Mouse (Mus musculus) lung, embryonic 14.5 days (tissue): ENCODE measurements around the gene Mief1. TPM values are rescaled to one million over a fixed set of nuclear protein-coding genes. Genes with fewer than 3 reads are reported as not detected.

Experiments
- ATAC-seq: fragments of 200-750 bp; cut with Nextera tagmentation; 2 replicates; pipeline ENCODE4 v1.8.0; 2017; ENCODE audit warnings: mild to moderate bottlenecking, moderate TSS enrichment, moderate library complexity; ENCODE audit not compliant: insufficient read depth
- DNase-seq: peaks from one replicate; pipeline ENCODE4 v3.0.0-alpha.2; 2015
- H3K27ac ChIP-seq: fragments of 300-500 bp; sonication (generic); 2 replicates; pipeline ENCODE4 v1.5.1; 2014; ENCODE audit warnings: low read depth, mild to moderate bottlenecking, moderate library complexity
- H3K27me3 ChIP-seq: fragments of 300-500 bp; sonication (generic); 2 replicates; pipeline ENCODE4 v1.6.1; 2014; ENCODE audit warnings: low read length, control low read depth; ENCODE audit not compliant: insufficient read depth
- H3K36me3 ChIP-seq: fragments of 300-500 bp; sonication (generic); 2 replicates; pipeline ENCODE4 v1.6.1; 2014; ENCODE audit warnings: control low read depth; ENCODE audit not compliant: insufficient read depth
- H3K4me1 ChIP-seq: fragments of 300-500 bp; sonication (generic); 2 replicates; pipeline ENCODE4 v1.6.1; 2014; ENCODE audit warnings: antibody characterized with exemption, control low read depth; ENCODE audit not compliant: insufficient read depth
- H3K4me2 ChIP-seq: fragments of 300-500 bp; sonication (generic); 2 replicates; pipeline ENCODE4 v1.6.1; 2014; ENCODE audit warnings: mild to moderate bottlenecking
- H3K4me3 ChIP-seq: fragments of 300-500 bp; sonication (generic); 2 replicates; pipeline ENCODE4 v1.5.1; 2014; ENCODE audit warnings: low read depth, low read length
- H3K9ac ChIP-seq: fragments of 300-500 bp; sonication (generic); 2 replicates; pipeline ENCODE4 v1.6.1; 2014
- H3K9me3 ChIP-seq: fragments of 300-500 bp; sonication (generic); 2 replicates; pipeline ENCODE4 v1.6.1; 2016; ENCODE audit warnings: low read depth, low read length, control low read depth
- CTCF ChIP-seq: IDR thresholded peaks from 2 replicates; pipeline ENCODE4 v1.5.1; 2016; ENCODE audit warnings: antibody characterized with exemption, low read depth
- WGBS: fragments of 180-500 bp; shearing (Covaris S2); extraction: QIAGEN DNeasy Blood & Tissue Kit; methylation state at CpG from one replicate; pipeline ENCODE4 v1.1.7; 2014; 5-methylcytosine and 5-hydroxymethylcytosine counted together
- polyA plus RNA-seq: library from polyadenylated mRNA; unstranded; fragments of >200 nt; fragmentation: Nextera tagmentation; extraction: Ambion mirVana; gene quantifications from 2 replicates; pipeline ENCODE4 v1.2.1, GENCODE M21; 2014

The Mief1 gene
- polyA plus RNA-seq, 1 experiment from 2014 or later = 31.7 TPM

DNA sequence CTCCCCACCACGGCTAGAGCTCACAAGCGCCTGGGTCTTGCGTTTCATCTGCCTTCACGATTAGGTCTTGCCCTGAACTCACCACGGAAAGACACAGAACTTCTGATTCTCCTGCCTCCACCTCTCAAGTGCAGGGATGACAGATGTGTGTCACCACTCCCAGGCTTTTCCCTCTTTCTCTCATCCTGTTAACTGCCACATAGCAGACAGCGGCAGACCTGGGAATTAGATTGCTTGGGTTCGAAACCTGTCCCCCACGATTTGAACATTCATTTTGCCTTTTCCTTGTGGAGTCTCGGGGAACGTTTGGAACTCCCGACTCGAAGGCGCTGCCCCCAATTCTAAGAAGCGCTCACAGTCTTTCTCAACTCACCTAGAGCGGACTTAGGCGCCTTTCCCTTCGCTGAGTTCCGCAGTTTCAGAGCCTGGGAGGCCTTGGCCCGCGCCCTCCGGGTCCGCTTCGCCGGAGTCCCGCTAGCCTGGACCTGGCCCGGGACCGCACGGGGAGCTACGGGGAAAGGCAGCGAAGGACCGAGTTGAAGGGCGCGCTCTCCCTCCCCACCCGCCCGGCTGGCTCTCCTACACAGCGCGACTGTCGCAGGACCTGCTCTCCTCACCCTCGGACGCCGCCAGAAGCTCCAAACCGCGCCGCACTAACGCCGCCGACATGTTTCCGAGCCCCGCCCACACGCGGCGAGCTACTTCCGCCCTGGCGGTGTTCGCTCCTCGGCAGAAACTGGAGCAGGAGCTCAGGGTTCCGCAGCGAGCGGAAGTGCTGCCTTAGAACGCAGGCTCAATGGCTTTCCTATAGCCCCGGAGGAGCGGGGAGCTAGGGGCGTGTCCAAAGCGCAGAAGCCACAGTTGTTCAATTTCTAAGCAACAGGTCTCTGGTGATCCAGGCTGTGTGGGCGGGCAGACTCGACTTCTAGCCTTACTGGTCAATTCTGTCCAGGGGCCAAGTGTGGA lies 30.1 kb downstream of the Mief1 start, which contains the start of gene Rps19bp1:
TSS of gene Rps19bp1 (minus strand) at position 706 of the 966 bp plus-strand sequence.
- peak within 1 kb of the TSS; percentile 84 for H3K9ac ChIP-seq
- ATAC-seq (peak; percentile 92), DNase-seq (peak; percentile 97)
- 2% methylated on average over 66 of the region's 66 CpGs for WGBS
- peak within 1 kb of the TSS; percentile 89 for H3K4me3 ChIP-seq
- H3K27me3 ChIP-seq = no peaks in the 10 kb centered on the region
- no peaks in the 10 kb centered on the region for H3K4me1 ChIP-seq
- TF ChIP-seq CTCF = no peak
- peak within 1 kb of the TSS; percentile 83 for H3K4me2 ChIP-seq
- H3K27ac ChIP-seq = peak within 1 kb of the TSS; percentile 46; the same call in 1 of the 2 replicates
- H3K9me3 ChIP-seq = no peaks in the 10 kb centered on the region
- H3K36me3 ChIP-seq = peaks cover 16% of the 10 kb centered on the region

DNA sequence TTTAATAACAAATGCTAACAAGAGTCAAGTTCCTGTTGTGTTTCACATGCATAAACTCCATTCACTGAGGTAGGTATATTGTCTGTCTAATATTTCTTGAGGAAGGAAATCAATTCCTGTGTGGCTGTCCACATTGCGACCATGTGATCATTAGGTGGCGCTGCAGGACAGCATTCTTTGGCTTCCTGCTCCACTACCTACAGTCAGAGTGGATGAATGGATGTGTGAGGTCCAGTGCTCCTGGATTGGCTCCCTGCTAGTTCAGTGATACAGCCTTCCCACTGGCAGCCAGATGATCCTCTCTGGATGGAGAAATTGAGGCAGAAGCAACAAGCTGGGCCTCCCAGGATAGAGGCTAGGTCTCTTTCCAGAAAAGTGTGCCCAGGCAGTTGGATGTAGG lies 32.5 kb downstream of the Mief1 start:
- WGBS = 0% methylated on average over 2 of the region's 2 CpGs
- H3K4me3 ChIP-seq = no peak overlapping the region
- no peak overlapping the region for H3K9ac ChIP-seq
- no peak for ATAC-seq
- no peak overlapping the region for H3K4me2 ChIP-seq
- H3K4me1 ChIP-seq = no peaks in the 10 kb centered on the region
- no peaks in the 10 kb centered on the region for H3K27me3 ChIP-seq
- H3K36me3 ChIP-seq = no peaks in the 10 kb centered on the region
- peak; percentile 88 for TF ChIP-seq CTCF
- H3K9me3 ChIP-seq = no peaks in the 10 kb centered on the region
- H3K27ac ChIP-seq = no peak overlapping the region
- DNase-seq = peak; percentile 89

DNA sequence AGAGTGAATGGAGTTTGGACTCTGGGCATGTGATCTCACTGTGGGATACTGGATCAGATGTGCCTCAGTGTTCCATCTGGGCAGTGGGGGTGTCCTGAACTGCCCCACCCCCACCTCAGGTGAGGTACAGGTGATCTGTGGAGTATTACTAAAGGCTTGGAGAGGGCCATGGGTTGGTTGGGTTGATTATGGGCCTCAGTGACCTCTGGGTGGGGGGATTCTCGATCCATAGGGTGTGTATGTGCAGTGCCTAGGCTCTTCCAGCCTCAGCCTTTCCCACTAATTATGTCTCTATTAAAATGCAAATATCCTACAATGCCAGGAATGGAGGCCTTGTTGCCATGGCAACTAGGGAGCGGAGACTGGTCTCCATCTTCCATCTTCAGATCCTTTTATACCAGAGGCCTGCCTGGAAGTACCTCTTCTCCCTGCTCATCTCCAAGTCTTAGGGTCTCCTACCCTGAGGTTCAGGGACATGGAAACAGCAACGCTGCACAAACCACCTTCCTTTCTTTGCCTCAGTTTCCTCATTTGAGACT lies 38.1 kb downstream of the Mief1 start:
- DNase-seq = no peak
- no peak for TF ChIP-seq CTCF
- no peak overlapping the region for H3K4me2 ChIP-seq
- H3K27me3 ChIP-seq = no peaks in the 10 kb centered on the region
- H3K9ac ChIP-seq = no peak overlapping the region
- no peak overlapping the region for H3K27ac ChIP-seq
- H3K9me3 ChIP-seq = no peaks in the 10 kb centered on the region
- H3K36me3 ChIP-seq = no peaks in the 10 kb centered on the region
- 78% methylated on average over 3 of the region's 3 CpGs for WGBS
- H3K4me3 ChIP-seq = no peak overlapping the region
- no peaks in the 10 kb centered on the region for H3K4me1 ChIP-seq
- ATAC-seq = no peak

DNA sequence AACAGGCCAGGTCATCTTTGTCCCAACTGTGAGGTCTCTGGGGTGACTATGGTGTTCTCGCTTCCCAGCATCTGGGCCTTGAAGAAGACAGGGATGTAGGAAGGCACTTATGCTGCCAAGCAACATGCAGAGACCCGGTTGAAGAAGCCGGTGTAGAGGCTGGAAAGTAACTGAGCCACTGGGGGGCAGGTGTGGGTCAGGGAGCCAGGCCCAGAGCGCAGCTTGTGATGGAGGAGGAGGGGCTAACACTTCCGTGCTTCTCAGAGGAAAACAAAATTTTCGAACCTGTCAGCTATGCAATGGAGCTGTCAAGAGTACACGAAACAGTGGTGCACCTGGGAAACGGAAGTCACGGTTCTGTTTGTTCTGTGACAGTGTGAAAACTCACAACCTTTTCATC lies 43.3 kb downstream of the Mief1 start:
- no peak for ATAC-seq
- TF ChIP-seq CTCF = no peak
- no peak for DNase-seq
- Histone ChIP-seq H3K4me1 (no peaks in the 10 kb centered on the region), H3K9me3 (no peaks in the 10 kb centered on the region), H3K27ac (no peak overlapping the region), H3K9ac (no peak overlapping the region), H3K36me3 (no peaks in the 10 kb centered on the region), H3K4me3 (no peak overlapping the region), H3K4me2 (no peak overlapping the region), H3K27me3 (no peaks in the 10 kb centered on the region)
- WGBS = 41% methylated on average over 9 of the region's 9 CpGs

DNA sequence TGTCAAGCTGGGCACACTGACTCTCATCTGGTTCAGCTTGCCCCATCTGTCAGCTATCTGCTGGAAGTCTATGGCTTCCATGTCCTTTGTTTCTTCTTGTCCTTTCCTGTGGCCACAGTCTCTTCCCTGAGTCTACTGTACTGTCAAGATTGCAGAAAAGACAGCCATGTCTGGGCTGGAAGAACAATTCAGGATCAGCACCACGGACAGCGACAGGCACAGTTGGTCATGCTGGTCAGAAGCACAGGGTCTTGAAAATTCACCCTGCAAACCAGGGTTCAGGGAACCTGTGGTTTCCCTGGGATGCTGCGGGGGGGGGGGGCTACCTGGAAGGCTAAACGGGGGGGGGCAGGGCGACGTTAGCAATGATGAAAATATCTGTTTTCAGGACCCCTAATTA lies 43.8 kb downstream of the Mief1 start:
- TF ChIP-seq CTCF = no peak
- Histone ChIP-seq H3K27me3 (no peaks in the 10 kb centered on the region), H3K4me1 (no peaks in the 10 kb centered on the region), H3K36me3 (no peaks in the 10 kb centered on the region), H3K4me2 (no peak overlapping the region), H3K9ac (no peak overlapping the region), H3K27ac (no peak overlapping the region), H3K4me3 (no peak overlapping the region), H3K9me3 (no peaks in the 10 kb centered on the region)
- peak; percentile 93 for DNase-seq
- WGBS = 1% methylated on average over 6 of the region's 6 CpGs
- no peak for ATAC-seq

DNA sequence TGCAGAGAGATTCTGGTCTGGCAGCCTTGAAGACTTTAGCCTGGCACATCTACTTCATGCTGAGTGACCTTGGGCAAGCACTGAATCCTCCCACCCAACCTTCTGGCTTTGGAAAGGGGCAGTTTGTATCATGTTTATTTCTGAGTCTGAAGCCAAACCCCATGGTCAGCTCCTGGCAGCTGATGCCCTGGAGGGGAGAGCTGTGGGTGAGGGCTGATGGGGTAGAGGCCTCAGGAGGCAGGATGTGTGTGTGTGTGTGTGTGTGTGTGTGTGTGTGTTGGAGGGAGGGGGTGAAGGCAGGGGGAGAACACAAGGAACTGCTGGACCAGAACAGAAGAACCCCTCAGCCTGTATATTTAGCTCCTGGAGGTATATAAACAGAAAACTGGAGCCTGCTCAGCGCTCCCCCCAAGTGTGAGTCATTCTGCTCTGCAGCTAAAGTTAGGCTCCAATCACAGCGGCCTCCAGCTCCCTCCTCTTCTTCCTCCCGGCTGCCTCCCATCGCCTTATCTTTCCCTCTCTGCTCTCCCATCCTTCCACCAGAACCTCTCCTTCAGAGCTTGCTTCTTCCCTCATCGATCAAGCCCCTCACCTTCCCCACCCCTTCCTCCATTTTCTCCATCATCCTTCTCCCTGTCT lies 44.4 kb downstream of the Mief1 start:
- Histone ChIP-seq H3K27me3 (no peaks in the 10 kb centered on the region), H3K27ac (no peak overlapping the region), H3K9ac (no peak overlapping the region), H3K4me1 (no peaks in the 10 kb centered on the region), H3K4me2 (no peak overlapping the region), H3K36me3 (no peaks in the 10 kb centered on the region), H3K9me3 (no peaks in the 10 kb centered on the region), H3K4me3 (no peak overlapping the region)
- no peak for DNase-seq
- no peak for TF ChIP-seq CTCF
- WGBS = 65% methylated on average over 5 of the region's 5 CpGs
- no peak for ATAC-seq

DNA sequence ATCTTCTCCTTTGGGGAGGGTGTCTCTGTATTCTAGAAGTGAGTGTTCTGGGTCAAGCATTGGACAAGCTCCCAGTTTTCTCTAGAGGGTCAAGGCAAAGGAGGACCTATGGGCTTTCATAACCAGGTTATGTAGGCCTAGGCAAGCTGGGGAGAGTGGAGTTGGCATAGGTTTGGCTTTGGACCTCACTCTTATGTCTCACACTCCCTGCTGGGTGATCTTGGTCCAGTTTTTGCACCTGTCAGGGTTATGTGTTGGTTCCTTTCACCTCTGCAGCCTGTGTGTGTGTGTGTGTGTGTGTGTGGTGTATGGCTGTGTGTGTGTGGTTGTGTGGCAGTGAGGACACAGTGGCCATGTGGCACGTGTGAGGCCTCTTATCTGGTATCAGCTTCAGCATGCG lies 45.2 kb downstream of the Mief1 start:
- Histone ChIP-seq H3K9me3 (no peaks in the 10 kb centered on the region), H3K27me3 (no peaks in the 10 kb centered on the region), H3K4me3 (no peak overlapping the region), H3K9ac (no peak overlapping the region), H3K27ac (no peak overlapping the region), H3K36me3 (no peaks in the 10 kb centered on the region), H3K4me1 (no peaks in the 10 kb centered on the region), H3K4me2 (no peak overlapping the region)
- DNase-seq (no peak), ATAC-seq (no peak)
- 84% methylated on average over 2 of the region's 2 CpGs for WGBS
- no peak for TF ChIP-seq CTCF
